Mouse (Mus musculus): Measurements from ENCODE around the gene Zfp60. TPM values are rescaled to one million over a fixed set of nuclear protein-coding genes. Genes with fewer than 3 reads are reported as not detected.

Zfp60 gene
- polyA plus RNA-seq, 1 experiment, result 8.0 TPM

GRCm38 (mm10) chr7:27794566-27794965 lies 63.4 kb downstream of the Zfp60 start:
- no peaks in the 10 kb centered on the region for H3K27me3 ChIP-seq (ENCODE audit: control insufficient read depth, insufficient read depth, low read length)
- no peak for TF ChIP-seq POLR2A (IDR thresholded peaks at IDR 0.05; ENCODE audit: control insufficient read depth, low read depth, low read length)
- TF ChIP-seq CTCF (IDR thresholded peaks at IDR 0.05; ENCODE audit: control insufficient read depth, insufficient read depth, insufficient replicate concordance, low read depth, low read length), result no peak
- H3K36me3 ChIP-seq (ENCODE audit: control insufficient read depth, insufficient read depth, low read length), result no peaks in the 10 kb centered on the region
- no peak overlapping the region for H3K27ac ChIP-seq (ENCODE audit: control insufficient read depth, insufficient read depth, low read depth, low read length)
- H3K4me1 ChIP-seq (ENCODE audit: control insufficient read depth, insufficient read depth, low read length), result no peaks in the 10 kb centered on the region
- H3K4me3 ChIP-seq (ENCODE audit: control insufficient read depth, low read depth, low read length), result no peak overlapping the region

GRCm38 (mm10) chr7:27797906-27798811 lies 67.0 kb downstream of the Zfp60 start:
- H3K4me1 ChIP-seq (ENCODE audit: control insufficient read depth, insufficient read depth, low read length), result no peaks in the 10 kb centered on the region
- H3K36me3 ChIP-seq (ENCODE audit: control insufficient read depth, insufficient read depth, low read length), result no peaks in the 10 kb centered on the region
- TF ChIP-seq POLR2A (IDR thresholded peaks at IDR 0.05; ENCODE audit: control insufficient read depth, low read depth, low read length) (no peak), CTCF (IDR thresholded peaks at IDR 0.05; ENCODE audit: control insufficient read depth, insufficient read depth, insufficient replicate concordance, low read depth, low read length) (no peak)
- H3K27me3 ChIP-seq (ENCODE audit: control insufficient read depth, insufficient read depth, low read length), result no peaks in the 10 kb centered on the region
- no peak overlapping the region for H3K27ac ChIP-seq (ENCODE audit: control insufficient read depth, insufficient read depth, low read depth, low read length)
- no peak overlapping the region for H3K4me3 ChIP-seq (ENCODE audit: control insufficient read depth, low read depth, low read length)

- Histone ChIP-seq H3K36me3 (ENCODE audit: control insufficient read depth, insufficient read depth, low read length) (no peaks in the 10 kb centered on the region), H3K4me3 (ENCODE audit: control insufficient read depth, low read depth, low read length) (no peak overlapping the region), H3K4me1 (ENCODE audit: control insufficient read depth, insufficient read depth, low read length) (no peaks in the 10 kb centered on the region; the same call in 1 of the 2 replicates), H3K27ac (ENCODE audit: control insufficient read depth, insufficient read depth, low read depth, low read length) (no peak overlapping the region), H3K27me3 (ENCODE audit: control insufficient read depth, insufficient read depth, low read length) (no peaks in the 10 kb centered on the region)
- no peak for TF ChIP-seq CTCF (IDR thresholded peaks at IDR 0.05; ENCODE audit: control insufficient read depth, insufficient read depth, insufficient replicate concordance, low read depth, low read length)
- TF ChIP-seq POLR2A (IDR thresholded peaks at IDR 0.05; ENCODE audit: control insufficient read depth, low read depth, low read length), result no peak
Measured at GRCm38 (mm10) chr7:27801137-27801536, 69.9 kb downstream of the Zfp60 start.

DNA sequence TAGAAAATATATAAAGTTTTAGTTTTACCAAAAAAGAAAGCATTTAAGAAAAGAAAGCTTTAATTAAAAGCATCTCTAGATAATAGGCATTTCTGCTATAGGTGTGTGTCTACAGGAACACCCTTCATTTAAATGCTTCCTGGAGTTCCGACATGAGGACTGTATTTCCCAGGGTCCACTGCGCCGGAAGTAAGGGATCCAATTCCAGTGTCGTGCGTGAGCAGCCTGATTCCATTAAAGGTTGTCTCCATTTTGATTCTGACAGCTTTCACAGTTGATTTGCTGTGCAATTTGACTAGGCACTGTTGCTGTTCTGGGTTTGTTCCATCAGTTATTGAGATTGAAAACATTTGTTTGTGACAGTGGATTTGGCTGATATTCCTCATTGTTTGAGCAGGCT lies 71.8 kb downstream of the Zfp60 start:
- Histone ChIP-seq H3K27me3 (ENCODE audit: control insufficient read depth, insufficient read depth, low read length) (no peaks in the 10 kb centered on the region), H3K4me3 (ENCODE audit: control insufficient read depth, low read depth, low read length) (no peak overlapping the region), H3K4me1 (ENCODE audit: control insufficient read depth, insufficient read depth, low read length) (no peaks in the 10 kb centered on the region; the same call in 1 of the 2 replicates), H3K27ac (ENCODE audit: control insufficient read depth, insufficient read depth, low read depth, low read length) (no peak overlapping the region), H3K36me3 (ENCODE audit: control insufficient read depth, insufficient read depth, low read length) (no peaks in the 10 kb centered on the region)
- no peak for TF ChIP-seq POLR2A (IDR thresholded peaks at IDR 0.05; ENCODE audit: control insufficient read depth, low read depth, low read length)
- TF ChIP-seq CTCF (IDR thresholded peaks at IDR 0.05; ENCODE audit: control insufficient read depth, insufficient read depth, insufficient replicate concordance, low read depth, low read length), result no peak

Other genes starting within 250 kb of the Zfp60 start
- 15.4 and 19.1 TPM in 2 replicates for gene Sertad1, start 244.5 kb upstream of the Zfp60 start, polyA plus RNA-seq (2012; rRNA removed)
- 0.33 and 0.42 TPM in 2 replicates for gene Prx, start 232.1 kb upstream of the Zfp60 start, polyA plus RNA-seq (2012; rRNA removed)
- gene Hipk4, start 208.1 kb upstream of the Zfp60 start, polyA plus RNA-seq (2012; rRNA removed), result 122 and 138 TPM in 2 replicates
- gene Pld3, start 178.2 kb upstream of the Zfp60 start, polyA plus RNA-seq (2012; rRNA removed), result 121 and 130 TPM in 2 replicates
- gene 2310022A10Rik, start 178.2 kb upstream of the Zfp60 start, polyA plus RNA-seq (2012; rRNA removed), result 27.6 and 28.1 TPM in 2 replicates
- 54.9 and 58.7 TPM in 2 replicates for gene Akt2, start 139.8 kb upstream of the Zfp60 start, polyA plus RNA-seq (2012; rRNA removed)
- gene Ttc9b, start 77.5 kb upstream of the Zfp60 start, polyA plus RNA-seq (2012; rRNA removed), result 0.29 and 0.51 TPM in 2 replicates
- gene Map3k10, start 56.8 kb upstream of the Zfp60 start, polyA plus RNA-seq (2012; rRNA removed), result 26.6 and 33.7 TPM in 2 replicates
- gene Zfp607b, start 42.0 kb upstream of the Zfp60 start, polyA plus RNA-seq (2012; rRNA removed), result 27.7 and 38.1 TPM in 2 replicates
- gene Zfp626, start 75.8 kb downstream of the Zfp60 start, polyA plus RNA-seq (2012; rRNA removed), result 4.1 and 6.3 TPM in 2 replicates
- gene Zfp59, start 107.2 kb downstream of the Zfp60 start, polyA plus RNA-seq (2012; rRNA removed), result 2.0 and 2.3 TPM in 2 replicates
- 3.4 and 4.3 TPM in 2 replicates for gene Zfp607a, start 126.1 kb downstream of the Zfp60 start, polyA plus RNA-seq (2012; rRNA removed)
- gene Zfp974, start 198.1 kb downstream of the Zfp60 start, polyA plus RNA-seq (2012; rRNA removed), result 10.0 and 15.4 TPM in 2 replicates
- gene Zfp780b, start 247.8 kb downstream of the Zfp60 start, polyA plus RNA-seq (2012; rRNA removed), result 1.5 and 1.6 TPM in 2 replicates

Measured in testis, adult 2 months (tissue).